Mouse (Mus musculus): ENCODE results near the gene Cd2bp2. TPM values are rescaled to one million over a fixed set of nuclear protein-coding genes. Genes with fewer than 3 reads are reported as not detected.

Cd2bp2 gene
- 10 to 100 TPM; 93.9 to 95.1 TPM for total RNA-seq (2021)

DNA sequence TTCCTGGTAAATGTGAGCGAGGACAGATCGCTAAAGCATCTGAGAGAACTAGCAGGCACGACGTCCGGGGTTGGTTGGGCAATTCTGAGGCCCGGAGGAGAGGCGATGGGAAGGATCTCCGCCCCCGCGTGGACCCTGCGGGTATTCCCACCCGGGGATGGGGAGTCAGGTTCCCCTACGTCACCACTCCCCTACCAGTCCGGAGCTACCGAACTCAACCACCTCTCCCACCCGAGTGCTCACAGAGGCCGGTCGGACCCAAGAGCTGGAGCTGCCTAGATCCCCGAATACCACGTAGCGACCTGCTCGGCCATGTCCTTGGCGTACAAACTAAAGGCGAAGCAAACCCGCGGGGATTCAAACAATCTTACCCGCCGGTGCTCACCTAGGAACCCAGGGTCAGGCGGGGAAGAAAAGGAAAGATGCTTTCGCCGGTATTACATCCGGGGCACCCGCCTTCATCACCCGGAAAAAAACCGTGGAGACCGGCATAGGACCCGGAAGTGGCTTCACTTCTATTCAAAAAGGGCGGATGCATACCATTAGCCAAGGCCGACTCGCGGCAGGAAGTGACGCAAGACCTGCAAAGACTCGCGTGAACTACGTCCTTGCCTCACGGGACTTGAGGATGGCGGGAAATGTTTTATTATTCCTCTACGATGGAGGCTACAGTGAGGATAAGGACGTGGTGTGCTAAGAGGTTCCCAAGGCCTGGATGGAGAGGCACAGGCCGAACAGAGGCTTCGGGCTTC lies at the start of gene Cd2bp2:
Gene Cd2bp2 (minus strand): TSS at position 507 of the 752 bp plus-strand sequence.
- peak; percentile 95 to 96 for DNase-seq

DNA sequence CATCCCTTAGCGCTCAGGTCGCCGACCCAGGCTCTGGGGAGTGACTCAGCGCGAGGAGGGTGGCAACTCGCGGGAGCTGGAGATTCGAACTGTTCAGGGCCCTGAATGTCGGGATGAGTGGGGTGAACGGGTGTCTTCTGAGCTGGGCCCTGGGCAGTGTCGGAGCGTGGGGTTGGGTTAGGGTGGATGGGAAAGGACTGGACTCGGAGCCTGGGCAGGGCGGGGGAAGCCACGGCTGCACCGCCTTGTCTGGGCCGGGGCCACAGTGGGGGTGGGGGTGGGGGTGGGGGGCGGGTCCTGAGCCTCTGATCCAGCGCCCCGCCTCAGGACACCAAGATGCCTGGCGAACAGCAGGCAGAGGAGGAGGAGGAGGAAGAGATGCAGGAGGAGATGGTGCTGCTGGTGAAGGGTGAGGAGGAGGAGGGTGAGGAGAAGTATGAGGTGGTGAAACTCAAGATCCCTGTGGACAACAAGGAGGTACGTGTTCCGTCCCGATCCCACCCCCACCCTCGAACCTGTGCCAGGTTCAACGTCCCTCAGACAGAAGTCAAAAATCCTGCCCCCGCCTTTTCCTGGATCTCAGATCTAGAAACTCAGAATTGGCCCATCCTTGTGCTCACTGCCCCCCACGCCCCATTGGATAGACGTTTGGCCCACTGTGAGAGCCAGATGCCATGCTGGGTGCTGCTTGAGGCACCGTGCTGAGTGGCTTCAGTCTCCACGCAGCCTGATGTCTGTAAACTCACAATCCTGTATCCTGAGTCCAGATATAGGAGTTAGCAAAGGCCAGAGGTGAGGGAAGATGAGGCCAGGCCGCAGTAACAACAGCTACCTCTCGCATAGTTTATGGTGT lies 49.0 kb upstream of the Cd2bp2 start:
- no peak for DNase-seq

DNA sequence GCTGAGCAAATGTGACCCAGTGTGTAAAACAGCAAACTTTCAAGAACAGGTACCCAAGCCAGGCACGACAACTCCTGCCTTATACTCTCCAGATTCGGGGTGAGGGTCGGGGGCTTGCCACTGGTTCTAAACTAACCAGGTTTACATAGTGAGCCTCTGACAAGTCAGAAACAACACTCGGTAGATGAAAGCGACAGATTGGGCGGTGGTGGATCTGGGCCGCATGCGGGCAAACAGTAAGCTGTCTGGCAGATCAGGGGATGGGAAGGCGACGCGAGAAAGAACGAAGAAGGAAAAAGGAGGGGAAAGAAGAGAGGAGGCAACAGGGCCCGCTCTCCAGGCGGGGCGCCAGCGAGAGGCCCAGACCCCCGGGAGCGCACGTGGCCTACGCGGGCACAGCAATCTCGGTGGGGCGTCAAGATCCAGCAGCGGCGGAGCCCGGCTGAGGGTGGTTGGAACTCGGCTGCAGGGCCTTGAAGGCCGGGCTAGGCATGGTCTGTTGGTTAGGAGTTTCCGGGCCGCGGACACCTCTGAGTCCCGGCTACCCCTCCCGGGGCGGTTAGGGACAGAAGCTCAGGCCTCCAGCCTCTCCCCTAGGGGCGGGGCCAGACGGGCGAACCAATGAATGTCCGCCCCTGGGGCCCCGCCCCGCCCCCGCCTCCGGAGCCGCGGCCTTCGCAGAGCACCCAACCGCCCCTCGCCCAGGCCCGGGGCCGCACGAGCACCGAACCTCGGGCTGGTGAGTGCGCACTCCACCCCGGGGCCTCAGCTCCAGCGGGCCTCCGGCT lies 48.2 kb upstream of the Cd2bp2 start, which contains the start of gene Zfp771:
Gene Zfp771 (plus strand): TSS at position 405 of the 788 bp plus-strand sequence.
- peak; percentile 92 for DNase-seq

- DNase-seq, result no peak
These were observed 47.6 kb upstream of the Cd2bp2 start for GRCm38 (mm10) chr7:127243361-127243867.

DNA sequence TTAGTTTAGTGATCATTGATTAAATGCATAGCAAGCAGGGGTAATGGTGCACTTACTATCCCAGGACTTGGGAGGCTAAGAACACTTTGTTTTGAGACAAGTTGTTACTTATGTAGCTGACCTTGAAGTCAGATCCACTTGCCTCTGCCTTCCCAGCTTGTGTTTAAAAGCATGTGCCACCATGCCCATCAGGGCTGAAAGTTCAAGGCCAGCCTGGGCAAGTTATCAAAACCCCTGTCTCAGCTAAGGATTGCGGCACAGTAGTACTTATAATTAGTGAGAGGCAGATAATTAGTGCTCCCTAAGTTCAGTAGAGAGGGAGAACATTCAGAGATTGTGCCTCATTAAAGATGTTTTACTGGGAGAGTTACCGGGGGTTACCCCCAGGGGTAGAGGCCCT lies 38.9 kb upstream of the Cd2bp2 start:
- no peak for DNase-seq

- no peak for DNase-seq
These were observed 37.9 kb upstream of the Cd2bp2 start for GRCm38 (mm10) chr7:127233765-127234164.

GRCm38 (mm10) chr7:127233368-127233749 lies 37.5 kb upstream of the Cd2bp2 start:
- no peak for DNase-seq

DNA sequence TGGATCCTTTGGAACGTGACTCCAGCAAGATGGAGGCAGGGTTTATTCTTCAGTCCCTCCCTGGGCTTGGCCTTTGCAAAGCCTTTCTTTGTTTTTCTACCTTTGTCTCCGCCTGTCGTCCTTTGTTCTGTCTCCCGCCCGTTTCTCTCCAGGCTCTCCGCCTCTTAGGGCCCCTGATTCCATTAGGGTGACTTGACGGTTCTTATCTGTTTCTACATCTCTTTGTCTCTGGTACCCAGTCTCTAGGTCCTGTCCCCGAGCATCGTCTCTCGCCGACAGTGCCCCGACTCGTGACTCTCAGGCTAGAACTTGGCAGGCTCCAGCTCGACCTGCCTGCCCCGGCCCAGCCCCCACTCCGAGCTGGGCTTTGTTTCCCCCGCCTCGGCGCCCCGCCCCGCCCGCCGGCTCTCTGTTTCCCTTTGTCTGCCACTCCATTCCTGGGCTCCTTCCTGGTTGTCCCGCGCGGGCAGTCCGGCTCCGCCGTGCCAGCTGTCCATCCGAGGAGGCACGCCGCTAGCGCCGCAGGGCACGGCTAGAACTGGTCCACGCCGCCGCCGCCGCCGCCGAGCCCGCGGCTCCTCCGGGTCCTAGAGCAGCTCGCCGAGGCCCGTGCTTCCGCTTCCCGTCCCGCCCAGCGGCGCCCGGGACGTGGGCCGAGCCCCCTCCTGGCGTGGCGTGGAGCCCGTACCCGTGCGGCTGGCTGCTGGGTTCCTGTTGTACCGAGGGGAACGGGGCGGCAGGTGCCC lies 36.9 kb upstream of the Cd2bp2 start, which contains the start of the genes Zfp553 and Sept1:
Gene Zfp553 (plus strand): TSS at position 440 of the 746 bp plus-strand sequence.
Gene Sept1 (minus strand): TSS at position 509 of the 746 bp plus-strand sequence.
- DNase-seq, result peak; percentile 86

DNA sequence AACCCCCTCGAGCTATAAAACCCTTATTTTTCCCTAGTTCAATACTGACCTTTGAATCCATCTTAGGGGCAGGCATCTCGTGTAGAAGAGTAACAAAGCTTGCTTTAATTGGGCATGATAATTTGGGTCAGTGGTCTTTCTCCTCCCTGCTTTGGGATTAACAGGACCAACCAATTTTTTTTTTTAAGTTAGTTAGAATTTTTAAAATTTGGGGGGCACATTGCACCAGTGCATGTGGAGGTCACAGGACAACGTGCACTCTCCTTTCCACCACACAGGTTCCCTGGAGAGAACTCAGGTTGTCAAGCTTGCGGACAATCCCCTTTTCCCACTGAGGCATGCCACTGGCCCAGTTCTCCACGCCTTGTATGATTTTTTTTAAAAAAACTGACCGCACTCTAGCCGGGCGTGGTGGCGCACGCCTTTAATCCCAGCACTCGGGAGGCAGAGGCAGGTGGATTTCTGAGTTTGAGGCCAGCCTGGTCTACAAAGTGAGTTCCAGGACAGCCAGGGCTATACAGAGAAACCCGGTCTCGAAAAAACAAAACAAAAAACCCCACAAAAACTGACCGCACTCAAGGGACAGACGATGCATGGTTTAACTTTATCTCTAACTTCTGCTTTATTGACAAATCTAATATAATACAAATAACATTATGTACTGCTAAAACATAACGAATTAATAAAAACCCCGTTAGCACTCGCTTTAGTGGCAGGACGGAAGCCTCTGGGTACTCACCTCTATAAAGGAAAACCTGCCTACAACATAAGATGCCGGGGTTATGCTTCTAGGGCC lies 36.2 kb upstream of the Cd2bp2 start:
- DNase-seq, result no peak

GRCm38 (mm10) chr7:127231376-127231775 lies 35.5 kb upstream of the Cd2bp2 start:
- no peak for DNase-seq

- DNase-seq, result peak; percentile 71 to 77
These were observed 32.9 kb upstream of the Cd2bp2 start for GRCm38 (mm10) chr7:127228615-127229303.

DNA sequence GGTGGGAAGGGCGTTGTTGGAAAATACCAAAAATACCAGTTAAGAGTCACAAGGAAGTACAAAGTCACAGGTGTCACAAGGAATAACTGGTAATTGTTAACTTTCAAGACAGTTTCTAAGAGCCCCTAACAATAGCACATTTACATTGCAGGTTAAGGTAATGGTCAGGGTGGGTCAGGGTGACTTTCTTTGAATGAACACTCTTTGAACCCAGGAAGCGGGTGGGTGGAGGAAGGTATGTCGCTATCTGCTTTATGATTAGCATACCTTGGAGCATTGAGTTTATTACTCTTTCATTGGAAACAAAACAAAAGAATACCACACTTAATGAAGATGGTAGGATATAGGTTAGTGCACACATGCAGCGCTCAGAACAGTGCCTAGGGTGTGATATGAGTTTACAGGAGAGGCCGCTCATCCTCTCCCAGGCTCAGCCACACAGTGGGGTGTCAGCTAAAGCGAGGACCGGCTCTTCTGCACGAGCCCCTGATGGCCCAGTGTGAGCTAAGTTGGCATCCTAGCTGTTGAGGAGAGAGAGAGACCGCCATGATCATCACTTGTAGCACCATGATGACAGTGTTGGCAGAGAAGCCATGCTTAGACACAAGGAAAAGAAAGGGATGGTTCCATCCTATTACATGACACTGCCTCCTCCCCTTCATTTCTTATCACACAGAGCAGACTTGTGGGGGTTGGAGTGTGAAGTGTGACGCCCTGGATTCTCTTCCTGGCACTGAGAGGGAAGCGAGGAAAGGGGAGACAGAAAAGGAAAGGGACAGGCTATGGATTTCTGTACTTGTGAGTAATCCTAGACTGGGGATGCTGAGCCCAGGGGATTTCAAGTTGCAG lies 29.5 kb upstream of the Cd2bp2 start:
- DNase-seq, result no peak

DNA sequence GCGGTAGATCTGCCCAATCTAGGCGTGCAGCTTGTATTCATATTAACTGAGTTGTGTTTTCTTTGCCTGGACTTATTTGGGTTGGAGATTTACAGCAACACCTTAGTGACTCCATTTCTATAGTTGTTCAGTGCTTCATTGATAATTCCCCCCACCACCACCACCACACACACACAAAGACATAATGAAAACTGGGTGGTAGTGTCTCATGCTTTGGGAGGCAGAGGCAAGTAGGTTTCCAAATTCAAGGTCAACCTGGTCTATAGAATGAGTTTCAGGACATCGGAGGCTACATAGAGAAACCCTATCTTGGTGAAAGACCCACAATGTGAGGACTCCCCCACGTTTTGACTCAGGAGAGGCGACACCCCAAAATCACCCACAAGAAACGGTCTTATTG lies 28.8 kb upstream of the Cd2bp2 start:
- DNase-seq, result no peak

- no peak for DNase-seq
These were observed 27.9 kb upstream of the Cd2bp2 start for GRCm38 (mm10) chr7:127223515-127224478.

DNA sequence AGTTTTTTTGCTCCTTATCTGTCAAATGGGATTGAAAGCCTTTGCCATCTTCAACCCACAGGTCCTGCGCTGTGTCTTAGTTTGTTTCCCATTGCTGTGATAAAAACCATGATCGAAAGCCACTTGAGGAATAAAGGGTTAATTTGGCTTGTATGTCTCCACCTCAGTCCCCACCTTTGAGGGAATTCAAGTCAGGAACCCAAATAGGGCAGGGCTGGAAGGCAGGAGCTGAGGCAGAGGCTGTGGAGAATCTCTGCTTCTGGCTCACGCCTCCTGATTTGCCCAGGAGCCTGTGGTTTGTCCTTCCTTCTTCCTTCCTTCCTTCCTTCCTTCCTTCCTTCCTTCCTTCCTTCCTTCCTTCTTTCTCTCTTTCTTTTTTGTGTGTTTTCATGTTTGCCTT lies 27.3 kb upstream of the Cd2bp2 start:
- no peak for DNase-seq

- no peak for DNase-seq
These were observed 24.6 kb upstream of the Cd2bp2 start for GRCm38 (mm10) chr7:127220440-127220839.

GRCm38 (mm10) chr7:127218670-127219069 lies 22.8 kb upstream of the Cd2bp2 start:
- DNase-seq, result no peak

Data from layer of hippocampus, postnatal 36 days (tissue).